Mouse (Mus musculus): ENCODE data around the gene Samm50. TPM values are rescaled to one million over a fixed set of nuclear protein-coding genes. Genes with fewer than 3 reads are reported as not detected.

The Samm50 gene
- polyA plus RNA-seq, 1 experiment = not detected

DNA sequence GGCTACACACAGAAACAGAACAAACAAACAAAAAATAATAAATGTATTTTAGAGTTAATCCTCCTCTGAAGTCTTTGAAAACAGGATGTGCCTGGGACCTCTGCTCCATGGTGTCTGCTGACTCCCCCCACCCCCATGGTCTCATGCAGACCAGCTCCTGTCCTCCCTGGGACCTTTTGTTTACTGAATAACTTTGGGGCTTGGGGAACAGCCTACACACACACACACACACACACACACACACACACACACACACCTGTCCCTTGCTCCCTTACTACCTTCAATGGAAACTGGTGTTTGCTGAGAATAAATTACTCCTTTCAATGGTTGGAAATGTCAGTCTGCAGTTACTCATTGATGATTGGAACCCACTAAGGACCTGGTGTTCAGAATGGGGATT is 24.0 kb downstream of the Samm50 start:
- Histone ChIP-seq H3K27ac (ENCODE audit: insufficient read depth, low read depth, low read length) (no peak overlapping the region), H3K4me3 (ENCODE audit: insufficient read depth, low read depth, low read length) (no peak overlapping the region), H3K4me1 (ENCODE audit: control insufficient read depth, insufficient read depth, low read length) (peaks cover 37% of the 10 kb centered on the region)
- TF ChIP-seq CTCF (IDR thresholded peaks at IDR 0.05; ENCODE audit: insufficient read depth, low read depth, low read length) = no peak
- no peak for TF ChIP-seq POLR2A (IDR thresholded peaks at IDR 0.05; ENCODE audit: insufficient read depth, low read depth, low read length)

- H3K4me1 ChIP-seq (ENCODE audit: control insufficient read depth, insufficient read depth, low read length) = peaks cover 37% of the 10 kb centered on the region
- TF ChIP-seq POLR2A (IDR thresholded peaks at IDR 0.05; ENCODE audit: insufficient read depth, low read depth, low read length) (no peak), CTCF (IDR thresholded peaks at IDR 0.05; ENCODE audit: insufficient read depth, low read depth, low read length) (no peak)
- H3K4me3 ChIP-seq (ENCODE audit: insufficient read depth, low read depth, low read length) = no peak overlapping the region
- no peak overlapping the region for H3K27ac ChIP-seq (ENCODE audit: insufficient read depth, low read depth, low read length)
- 66% methylated on average over 7 of the region's 7 CpGs for WGBS
These were observed 24.5 kb downstream of the Samm50 start for GRCm38 (mm10) chr15:84216461-84217084.

GRCm38 (mm10) chr15:84217969-84218782 is 26.1 kb downstream of the Samm50 start:
- TF ChIP-seq POLR2A (IDR thresholded peaks at IDR 0.05; ENCODE audit: insufficient read depth, low read depth, low read length) (no peak), CTCF (IDR thresholded peaks at IDR 0.05; ENCODE audit: insufficient read depth, low read depth, low read length) (no peak)
- peaks cover 29% of the 10 kb centered on the region for H3K4me1 ChIP-seq (ENCODE audit: control insufficient read depth, insufficient read depth, low read length)
- no peak overlapping the region for H3K4me3 ChIP-seq (ENCODE audit: insufficient read depth, low read depth, low read length)
- WGBS = 16% methylated on average over 23 of the region's 23 CpGs
- H3K27ac ChIP-seq (ENCODE audit: insufficient read depth, low read depth, low read length) = peak overlapping the region; percentile 19; the same call in 1 of the 2 replicates

- peak overlapping the region; percentile 19 for H3K27ac ChIP-seq (ENCODE audit: insufficient read depth, low read depth, low read length)
- TF ChIP-seq CTCF (IDR thresholded peaks at IDR 0.05; ENCODE audit: insufficient read depth, low read depth, low read length) (no peak), POLR2A (IDR thresholded peaks at IDR 0.05; ENCODE audit: insufficient read depth, low read depth, low read length) (no peak)
- no peak overlapping the region for H3K4me3 ChIP-seq (ENCODE audit: insufficient read depth, low read depth, low read length)
- WGBS = 32% methylated on average over 9 of the region's 9 CpGs
- peaks cover 33% of the 10 kb centered on the region for H3K4me1 ChIP-seq (ENCODE audit: control insufficient read depth, insufficient read depth, low read length)
These were observed 26.8 kb downstream of the Samm50 start for GRCm38 (mm10) chr15:84218783-84219271.

- WGBS = 78% methylated on average over 5 of the region's 5 CpGs
These were observed 29.5 kb downstream of the Samm50 start for GRCm38 (mm10) chr15:84221539-84221938.

GRCm38 (mm10) chr15:84223423-84223822 is 31.4 kb downstream of the Samm50 start:
- Histone ChIP-seq H3K4me1 (ENCODE audit: control insufficient read depth, insufficient read depth, low read length) (peaks cover 25% of the 10 kb centered on the region), H3K4me3 (ENCODE audit: insufficient read depth, low read depth, low read length) (no peak overlapping the region), H3K27ac (ENCODE audit: insufficient read depth, low read depth, low read length) (no peak overlapping the region)
- 45% methylated on average over 6 of the region's 6 CpGs for WGBS
- TF ChIP-seq CTCF (IDR thresholded peaks at IDR 0.05; ENCODE audit: insufficient read depth, low read depth, low read length) (no peak), POLR2A (IDR thresholded peaks at IDR 0.05; ENCODE audit: insufficient read depth, low read depth, low read length) (no peak)

More at GRCm38 (mm10) chr15:84221539-84221938, 29.5 kb downstream of the Samm50 start:
- H3K4me1 ChIP-seq (ENCODE audit: control insufficient read depth, insufficient read depth, low read length) = peaks cover 34% of the 10 kb centered on the region
- TF ChIP-seq POLR2A (IDR thresholded peaks at IDR 0.05; ENCODE audit: insufficient read depth, low read depth, low read length) (no peak), CTCF (IDR thresholded peaks at IDR 0.05; ENCODE audit: insufficient read depth, low read depth, low read length) (no peak)
- no peak overlapping the region for H3K4me3 ChIP-seq (ENCODE audit: insufficient read depth, low read depth, low read length)
- no peak overlapping the region for H3K27ac ChIP-seq (ENCODE audit: insufficient read depth, low read depth, low read length)

DNA sequence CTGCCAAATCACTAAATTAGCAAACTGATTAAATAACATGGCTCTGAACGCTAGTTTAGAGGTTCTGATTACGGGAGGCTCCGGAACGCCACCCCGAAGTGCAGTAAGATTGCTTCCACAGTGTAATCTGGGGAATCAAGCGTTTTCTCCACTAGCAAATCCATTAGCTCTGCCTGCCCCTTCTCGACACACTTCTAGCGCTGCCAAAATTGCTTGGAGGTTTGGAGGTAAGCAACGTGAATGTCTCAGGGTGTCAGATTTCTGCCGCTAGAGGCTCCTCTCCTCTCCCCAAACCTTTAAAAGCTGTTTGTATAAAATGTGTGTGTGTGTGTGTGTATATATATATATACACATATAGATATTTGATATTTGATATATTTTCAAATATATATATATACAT is 32.7 kb downstream of the Samm50 start:
- Histone ChIP-seq H3K4me3 (ENCODE audit: insufficient read depth, low read depth, low read length) (no peak overlapping the region), H3K4me1 (ENCODE audit: control insufficient read depth, insufficient read depth, low read length) (peaks cover 18% of the 10 kb centered on the region), H3K27ac (ENCODE audit: insufficient read depth, low read depth, low read length) (no peak overlapping the region)
- 36% methylated on average over 10 of the region's 10 CpGs for WGBS
- no peak for TF ChIP-seq POLR2A (IDR thresholded peaks at IDR 0.05; ENCODE audit: insufficient read depth, low read depth, low read length)
- no peak for TF ChIP-seq CTCF (IDR thresholded peaks at IDR 0.05; ENCODE audit: insufficient read depth, low read depth, low read length)

GRCm38 (mm10) chr15:84226918-84227317 is 34.9 kb downstream of the Samm50 start:
- Histone ChIP-seq H3K4me3 (ENCODE audit: insufficient read depth, low read depth, low read length) (no peak overlapping the region), H3K4me1 (ENCODE audit: control insufficient read depth, insufficient read depth, low read length) (peaks cover 27% of the 10 kb centered on the region), H3K27ac (ENCODE audit: insufficient read depth, low read depth, low read length) (no peak overlapping the region)
- TF ChIP-seq POLR2A (IDR thresholded peaks at IDR 0.05; ENCODE audit: insufficient read depth, low read depth, low read length) = no peak
- no peak for TF ChIP-seq CTCF (IDR thresholded peaks at IDR 0.05; ENCODE audit: insufficient read depth, low read depth, low read length)
- WGBS = 65% methylated on average over 15 of the region's 15 CpGs

DNA sequence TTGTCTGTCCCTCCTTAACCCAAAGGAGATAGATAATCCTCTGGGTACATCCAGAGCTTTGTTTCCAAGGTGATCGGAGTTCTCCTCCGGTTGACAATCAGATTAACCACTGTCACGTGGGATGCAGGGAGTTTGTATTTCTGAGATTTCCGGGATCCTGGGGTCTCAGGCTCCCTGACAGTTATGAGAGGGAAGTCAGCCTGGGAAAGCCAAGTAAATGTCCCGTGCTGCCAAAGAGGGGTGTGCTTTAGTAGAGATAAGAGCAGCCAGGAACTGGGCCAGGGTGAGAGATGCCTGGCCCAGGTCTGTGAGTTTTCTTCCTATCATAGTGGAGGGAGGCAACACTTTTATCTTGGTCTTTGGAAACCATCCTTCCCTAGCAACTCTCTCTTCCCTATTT is 38.6 kb downstream of the Samm50 start:
- Histone ChIP-seq H3K4me1 (ENCODE audit: control insufficient read depth, insufficient read depth, low read length) (peaks cover 20% of the 10 kb centered on the region), H3K4me3 (ENCODE audit: insufficient read depth, low read depth, low read length) (no peak overlapping the region), H3K27ac (ENCODE audit: insufficient read depth, low read depth, low read length) (no peak overlapping the region)
- no peak for TF ChIP-seq POLR2A (IDR thresholded peaks at IDR 0.05; ENCODE audit: insufficient read depth, low read depth, low read length)
- TF ChIP-seq CTCF (IDR thresholded peaks at IDR 0.05; ENCODE audit: insufficient read depth, low read depth, low read length) = no peak
- 42% methylated on average over 5 of the region's 5 CpGs for WGBS
